Mouse (Mus musculus) layer of hippocampus, postnatal 36 days (tissue): ENCODE measurements around the gene Fads6. TPM values are rescaled to one million over a fixed set of nuclear protein-coding genes. Genes with fewer than 3 reads are reported as not detected.
A peak's percentile ranks its signal among the peaks of the same experiment; 100 is the strongest.

Experiments
- DNase-seq, 2 experiments: peaks; one replicate each; pipeline ENCODE4 v3.0.0; 2022
- total RNA-seq, 2 experiments: library from RNA; stranded (reverse); gene quantifications; 2 replicates each; pipeline ENCODE4 v1.2.3; 2021

Gene Fads6
- 10 to 100 TPM; 12.9 to 13.7 TPM for total RNA-seq

- peak; percentile 69 to 76 for DNase-seq
These were observed at the start of gene Fads6 for GRCm38 (mm10) chr11:115297214-115297826. Gene Fads6, minus strand, starts transcription at chr11:115297663.

- DNase-seq = no peak
These were observed 48.1 kb upstream of the Fads6 start for GRCm38 (mm10) chr11:115345515-115345914.

- DNase-seq = no peak
These were observed 47.5 kb upstream of the Fads6 start for GRCm38 (mm10) chr11:115344967-115345366.

GRCm38 (mm10) chr11:115341866-115342265 lies 44.4 kb upstream of the Fads6 start:
- no peak for DNase-seq

GRCm38 (mm10) chr11:115341246-115341645 lies 43.8 kb upstream of the Fads6 start:
- no peak for DNase-seq

- no peak for DNase-seq
These were observed 40.4 kb upstream of the Fads6 start for GRCm38 (mm10) chr11:115337826-115338225.

GRCm38 (mm10) chr11:115337350-115337749 lies 39.9 kb upstream of the Fads6 start:
- DNase-seq = no peak

GRCm38 (mm10) chr11:115336115-115336514 lies 38.7 kb upstream of the Fads6 start:
- no peak for DNase-seq

GRCm38 (mm10) chr11:115335223-115335622 lies 37.8 kb upstream of the Fads6 start:
- DNase-seq = no peak

DNA sequence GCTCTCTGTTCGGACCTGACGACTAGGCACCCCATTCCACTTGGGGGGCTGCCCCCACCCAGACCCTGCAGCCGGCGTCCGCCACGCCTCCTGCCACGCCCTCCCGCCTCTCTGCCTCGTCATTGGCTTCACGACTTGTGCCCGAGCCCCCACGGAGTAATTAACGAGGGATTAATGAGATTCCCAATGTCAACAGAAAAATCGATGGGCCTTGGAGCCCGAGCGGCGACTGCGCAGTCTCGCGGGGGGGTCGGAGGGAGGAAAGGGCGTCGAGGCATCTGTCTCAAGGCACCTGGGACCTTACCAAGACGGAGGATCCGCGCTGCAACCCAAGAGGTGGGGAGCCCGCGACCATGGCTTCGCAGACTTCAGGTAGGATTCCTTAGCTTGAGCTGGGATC lies 37.1 kb upstream of the Fads6 start, which contains the start of gene Otop3:
TSS of gene Otop3 (plus strand) at position 201 of the 400 bp plus-strand sequence.
- DNase-seq = no peak

GRCm38 (mm10) chr11:115329339-115329738 lies 31.9 kb upstream of the Fads6 start:
- DNase-seq = no peak

GRCm38 (mm10) chr11:115326730-115327129 lies 29.3 kb upstream of the Fads6 start:
- DNase-seq = no peak

GRCm38 (mm10) chr11:115323354-115323753 lies 25.9 kb upstream of the Fads6 start:
- DNase-seq = no peak

DNA sequence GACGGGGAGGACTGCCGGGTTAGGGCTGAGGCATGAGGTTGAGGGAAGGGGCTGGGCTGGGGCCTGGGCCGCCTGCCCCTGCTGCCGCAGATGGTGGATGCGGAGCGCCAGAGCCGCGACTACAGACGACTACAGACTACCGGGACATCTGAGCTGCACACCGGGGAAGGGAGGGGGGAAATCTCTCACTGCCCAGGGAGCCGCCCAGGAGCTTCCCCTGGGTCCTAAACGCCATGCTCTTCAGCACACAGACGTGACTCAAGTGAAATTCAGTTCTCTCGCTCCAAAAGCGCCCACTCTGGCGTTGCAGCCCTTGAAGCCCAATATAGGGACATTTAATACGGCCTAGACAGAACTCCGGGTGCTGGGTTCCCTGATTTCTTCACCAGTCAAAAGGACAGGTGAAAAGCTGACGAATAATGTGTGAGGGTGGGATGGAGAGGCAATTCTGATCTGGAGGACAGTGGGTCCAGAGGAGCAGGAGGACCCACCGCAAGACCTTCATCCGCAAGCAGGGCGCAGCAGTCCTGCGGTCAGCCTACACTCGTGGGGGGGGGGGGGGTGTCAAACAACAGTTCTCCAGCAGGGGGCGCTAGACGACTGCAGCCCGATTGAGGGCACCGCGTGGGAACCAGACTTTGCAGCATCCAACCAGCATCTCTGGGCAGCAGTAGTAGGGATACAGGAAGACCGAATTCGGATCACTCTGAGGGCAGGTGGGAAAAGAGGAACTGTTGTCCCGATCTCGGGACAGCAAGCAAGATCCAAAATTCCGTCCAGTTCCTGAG lies 24.6 kb upstream of the Fads6 start, which contains the start of gene Ush1g:
TSS of gene Ush1g (minus strand) at position 136 of the 788 bp plus-strand sequence.
- DNase-seq = no peak

DNA sequence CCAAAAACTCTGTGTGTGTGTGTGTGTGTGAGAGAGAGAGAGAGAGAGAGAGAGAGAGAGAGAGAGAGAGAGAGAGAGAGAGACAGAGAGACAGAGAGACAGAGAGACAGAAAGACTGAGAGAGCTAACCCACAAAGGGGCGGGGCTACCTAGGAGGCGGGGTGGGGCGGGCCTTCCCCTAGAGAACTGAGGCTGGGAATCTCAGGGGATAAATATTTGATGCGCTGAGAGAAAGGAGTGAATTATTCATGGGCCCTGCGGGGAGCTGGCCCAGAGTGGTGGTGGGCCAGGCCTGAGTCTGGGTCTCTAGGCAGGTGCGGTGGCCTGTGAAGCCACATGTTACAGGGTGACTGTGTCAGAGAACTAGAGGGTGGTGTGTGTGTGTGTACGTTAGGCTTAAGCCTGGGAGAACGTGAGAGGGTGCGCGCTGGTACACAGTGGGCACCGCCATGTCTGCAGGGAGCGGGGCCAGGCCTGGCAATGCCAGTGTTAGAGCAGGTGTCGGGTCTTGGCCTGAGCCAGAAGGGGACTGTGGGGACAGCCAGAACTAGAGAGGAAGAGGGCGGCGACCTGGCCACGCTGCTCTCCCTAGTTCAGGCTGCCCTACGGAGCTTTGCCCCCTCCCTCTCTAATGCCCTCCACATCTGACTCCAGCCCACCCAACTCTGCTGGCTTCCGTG lies 22.4 kb upstream of the Fads6 start:
- DNase-seq = no peak

DNA sequence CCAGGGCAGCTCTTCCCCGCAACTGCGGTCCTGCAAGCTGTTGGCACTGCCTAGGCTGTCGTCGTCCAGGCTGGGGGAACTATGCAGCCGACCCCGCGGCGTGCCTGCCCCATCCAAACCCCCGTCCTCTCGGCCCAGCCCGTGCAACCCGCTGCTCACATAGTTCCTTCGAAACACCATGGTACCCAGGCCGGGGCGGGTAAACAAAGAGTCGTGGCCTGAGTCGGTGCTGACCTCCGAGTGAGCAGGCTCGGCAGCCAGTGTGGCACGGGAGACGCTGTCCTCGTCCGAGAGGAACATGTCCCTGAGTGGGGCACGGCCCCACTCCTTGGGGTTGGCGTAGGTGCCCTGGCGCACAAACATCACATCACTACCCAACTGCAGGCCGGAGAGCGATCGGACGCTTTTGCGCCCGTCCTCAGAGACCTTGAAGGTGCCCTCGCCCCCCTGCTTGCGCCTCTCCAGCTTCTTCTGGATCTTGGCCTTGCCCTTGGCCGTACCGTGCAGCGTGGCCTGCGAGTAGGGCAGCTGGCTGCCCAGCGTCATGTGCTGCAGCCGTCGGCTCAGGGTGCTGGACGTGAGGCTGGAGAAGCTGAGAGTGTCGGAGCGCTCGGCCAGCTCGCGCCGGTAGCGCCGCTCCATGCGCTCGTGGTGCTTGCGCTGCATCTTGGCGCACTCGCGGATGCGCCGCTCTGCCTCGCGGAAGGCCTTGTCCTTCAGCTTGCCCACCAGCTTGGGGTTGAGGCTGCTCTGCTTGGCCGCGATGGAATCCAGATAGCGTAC lies 21.0 kb upstream of the Fads6 start:
- no peak for DNase-seq

DNA sequence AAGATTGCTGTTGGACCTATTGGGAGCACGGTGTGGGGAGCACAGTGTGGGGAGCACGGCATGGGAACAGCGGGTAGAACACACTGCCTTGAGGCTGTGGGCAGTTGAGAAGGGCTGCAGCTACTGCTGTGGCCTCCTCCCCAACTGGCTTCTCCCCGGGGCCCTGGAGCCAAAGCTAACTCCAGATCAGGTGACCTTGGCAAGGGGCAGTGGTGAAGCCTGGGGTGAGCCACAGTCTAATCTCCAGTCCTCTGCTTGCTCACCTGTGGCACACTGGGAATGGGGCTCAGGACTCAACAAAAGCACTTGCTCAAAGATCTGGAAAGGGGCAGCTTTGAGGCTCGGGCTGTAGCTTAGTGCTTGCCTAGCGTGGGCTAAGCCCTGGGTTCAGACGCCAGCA lies 19.7 kb upstream of the Fads6 start:
- DNase-seq = no peak

- no peak for DNase-seq
These were observed 16.8 kb upstream of the Fads6 start for GRCm38 (mm10) chr11:115314249-115314648.

- DNase-seq = no peak
These were observed 11.3 kb upstream of the Fads6 start for GRCm38 (mm10) chr11:115308781-115309180.

GRCm38 (mm10) chr11:115306863-115307262 lies 9.4 kb upstream of the Fads6 start, which contains the start of gene Otop2:
Gene Otop2, plus strand, starts transcription at chr11:115307163.
- DNase-seq = no peak

DNA sequence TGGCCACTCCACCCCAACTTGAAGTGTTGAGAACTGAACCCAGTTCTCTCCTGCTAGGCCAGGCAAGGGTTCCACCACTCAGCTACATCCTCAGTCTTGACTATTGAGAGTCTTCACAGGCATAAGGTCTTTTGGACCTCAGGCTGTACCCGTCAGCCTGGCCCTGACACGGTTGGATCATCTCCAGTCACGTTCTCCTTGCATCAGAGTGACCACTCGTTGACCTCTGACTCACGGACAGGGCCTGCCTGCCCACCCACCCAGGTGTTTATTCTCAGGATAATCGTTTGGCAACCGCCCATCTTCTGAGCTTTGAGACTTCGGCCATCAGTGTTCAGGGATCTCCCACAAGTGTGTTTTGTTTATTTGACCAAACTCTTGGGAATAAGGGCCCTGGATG lies 5.7 kb upstream of the Fads6 start:
- no peak for DNase-seq

DNA sequence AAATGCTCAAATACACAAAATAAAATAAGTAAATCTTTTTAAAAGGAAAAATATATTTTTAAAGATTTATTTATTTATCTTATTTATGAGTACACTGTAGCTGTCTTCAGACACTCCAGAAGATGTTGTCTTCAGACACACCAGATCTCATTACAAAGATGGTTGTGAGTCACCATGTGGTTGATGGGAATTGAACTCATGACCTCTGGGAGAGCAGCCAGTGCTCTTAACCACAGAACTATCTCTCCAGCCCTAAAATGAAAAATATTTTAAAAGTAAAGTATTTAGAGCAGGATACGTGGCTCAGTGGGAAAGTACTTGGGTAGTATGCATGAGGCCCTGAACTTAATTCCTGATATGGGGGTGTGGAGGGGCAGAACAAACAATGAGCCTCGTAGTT lies 3.9 kb upstream of the Fads6 start:
- no peak for DNase-seq
